Mouse (Mus musculus) spleen, postnatal 10 days (tissue): ENCODE measurements at regions not wholly inside any gene's neighbourhood (a gene's known extent, or its start where the extent isn't known, plus 50 kb on each side); places are given as distances from the start of the nearest gene placed in this dataset.
"Not testable (repeated sequence)": the region's sequence is repeated elsewhere in the genome, so short reads cannot be mapped to it uniquely, and the experiment has no call there.

ENCODE experiments used
- DNase-seq, 2 experiments: peaks; one replicate each; pipeline ENCODE4 v3.0.0; 2021 to 2022; ENCODE audit warnings: low spot score in 2 of 2

DNA sequence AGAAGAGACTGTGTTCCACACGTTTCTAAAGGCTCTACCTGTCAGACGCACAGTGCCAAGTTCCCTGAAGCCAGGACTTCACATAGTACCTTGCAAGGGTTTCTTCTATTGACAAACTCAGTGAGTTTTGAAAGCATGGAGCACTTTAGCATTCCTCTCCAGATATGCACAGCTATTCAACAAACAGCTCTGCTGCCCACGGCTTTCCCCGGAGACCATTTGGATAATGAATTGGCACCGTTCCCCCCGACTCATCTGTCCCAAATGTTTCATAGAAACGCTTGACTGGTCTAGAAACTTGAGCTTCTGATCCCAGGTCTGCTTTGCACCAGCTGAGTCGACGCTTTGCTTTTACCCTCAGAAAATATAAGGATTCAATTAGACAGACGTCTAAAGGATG is 162.2 kb upstream of the St6galnac5 start:
- DNase-seq: no peak

DNA sequence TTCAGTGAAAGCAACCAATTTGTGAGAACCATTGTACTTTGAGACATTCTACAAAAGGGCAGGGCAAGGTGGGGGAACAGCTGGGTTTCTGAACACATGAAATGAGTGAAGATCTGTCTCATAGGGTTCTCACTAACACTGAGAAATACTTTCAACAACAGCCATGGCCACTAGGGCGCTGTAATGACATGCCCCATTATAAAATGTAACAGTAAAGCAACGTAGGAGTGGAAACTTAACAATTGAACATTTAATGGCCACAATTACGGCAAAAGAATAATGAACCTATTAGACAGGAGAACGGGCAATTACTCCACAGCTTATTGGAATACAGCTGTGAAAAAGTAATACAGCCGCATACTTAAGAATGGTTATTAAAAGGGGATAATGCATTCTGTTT is 158.9 kb upstream of the St6galnac5 start:
- DNase-seq: no peak

DNA sequence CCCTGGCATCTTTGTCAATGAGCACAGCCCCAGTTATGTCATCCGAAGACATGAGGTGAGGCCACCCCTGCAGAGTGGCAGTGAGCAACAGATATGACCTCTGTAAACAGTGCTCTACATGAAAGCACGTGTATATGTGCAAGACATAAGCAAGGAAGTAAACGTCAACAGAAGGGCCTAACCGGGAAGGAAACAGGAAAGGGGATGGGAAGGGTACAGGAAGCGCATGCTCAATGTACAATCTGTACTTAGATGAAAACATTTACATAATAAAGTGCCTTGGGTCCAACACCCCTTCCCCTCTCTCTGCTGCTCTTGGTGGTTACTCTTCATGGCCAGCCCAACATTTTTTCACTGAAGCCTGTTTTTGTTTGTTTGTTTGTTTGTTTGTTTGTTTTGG is 143.3 kb upstream of the St6galnac5 start:
- no peak for DNase-seq

DNA sequence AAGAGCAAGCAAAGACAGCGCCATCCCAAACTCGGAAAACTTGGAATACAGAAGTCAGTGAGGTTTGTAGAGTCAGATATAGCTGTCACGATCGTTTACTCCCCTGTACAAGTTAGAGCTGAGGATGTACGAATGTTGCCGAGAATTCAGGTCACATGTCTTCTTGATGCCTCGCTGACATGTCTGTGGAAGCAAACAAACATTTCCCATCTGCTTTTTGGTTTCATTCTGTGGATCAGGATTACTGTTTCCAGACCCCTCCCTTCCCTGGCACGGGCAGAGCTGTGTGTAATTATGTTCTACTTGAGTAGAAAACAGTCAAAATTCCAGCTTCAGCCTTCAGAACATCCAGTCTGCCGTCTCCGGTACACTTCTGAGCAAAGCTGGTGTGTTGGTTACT is 139.9 kb upstream of the St6galnac5 start:
- DNase-seq: no peak

DNA sequence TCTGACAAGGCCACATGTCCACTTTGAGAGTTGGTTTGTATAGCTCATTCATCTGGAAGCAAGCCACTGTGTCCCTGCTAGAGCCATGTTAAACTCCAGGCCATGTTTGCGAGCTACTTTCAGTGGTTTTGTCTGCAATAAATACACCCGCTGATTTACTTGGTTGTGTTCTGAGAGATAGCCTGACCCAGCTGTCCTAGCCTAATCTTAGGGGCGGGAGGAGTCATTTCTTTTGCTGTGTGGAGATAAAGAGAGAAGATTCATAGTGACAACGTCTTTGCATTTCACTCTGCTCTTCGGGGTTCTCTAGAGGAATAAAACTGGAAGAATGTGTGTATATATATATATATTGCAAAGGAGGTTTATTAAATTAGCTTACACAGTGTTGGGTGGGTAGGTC is 137.1 kb upstream of the St6galnac5 start:
- DNase-seq: no peak

DNA sequence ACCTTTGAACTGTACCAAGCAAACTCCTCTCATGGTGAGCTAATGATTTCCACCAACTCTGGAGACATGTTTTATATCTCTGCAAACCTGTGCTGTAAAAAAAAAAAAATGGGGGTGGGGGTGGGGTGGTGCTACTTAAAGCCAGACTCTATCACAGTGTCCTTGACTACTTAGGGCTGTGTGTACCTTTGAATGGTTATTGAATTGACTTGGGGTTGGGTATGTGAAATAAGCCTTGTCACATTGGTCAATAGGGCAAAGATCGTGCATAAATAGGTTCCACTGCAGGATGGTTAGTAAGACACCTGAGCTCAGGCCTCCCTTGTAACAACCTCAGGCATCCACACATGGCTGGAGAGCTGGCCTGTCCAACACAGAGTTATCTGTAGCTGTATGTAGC is 136.6 kb upstream of the St6galnac5 start:
- DNase-seq: no peak

DNA sequence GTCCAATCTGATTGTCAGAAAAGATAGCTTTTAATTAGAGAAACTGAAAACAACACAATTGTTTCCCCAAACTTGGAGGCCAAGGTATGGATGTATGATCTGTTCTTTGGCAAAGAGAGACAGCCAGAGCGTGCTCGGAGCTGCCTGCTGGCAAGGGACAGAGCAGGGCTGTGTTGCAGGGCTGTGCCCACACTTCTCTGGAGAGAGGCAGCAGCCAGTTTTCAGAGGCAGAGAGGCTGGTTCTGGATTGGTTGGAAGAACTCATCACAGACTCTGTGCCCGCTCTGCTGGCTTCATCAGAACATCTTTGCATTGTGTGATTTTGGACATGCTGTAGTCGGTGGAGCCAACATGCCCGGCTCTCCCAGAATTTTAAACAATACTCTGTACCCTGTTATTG is 123.5 kb upstream of the St6galnac5 start:
- DNase-seq: no peak

DNA sequence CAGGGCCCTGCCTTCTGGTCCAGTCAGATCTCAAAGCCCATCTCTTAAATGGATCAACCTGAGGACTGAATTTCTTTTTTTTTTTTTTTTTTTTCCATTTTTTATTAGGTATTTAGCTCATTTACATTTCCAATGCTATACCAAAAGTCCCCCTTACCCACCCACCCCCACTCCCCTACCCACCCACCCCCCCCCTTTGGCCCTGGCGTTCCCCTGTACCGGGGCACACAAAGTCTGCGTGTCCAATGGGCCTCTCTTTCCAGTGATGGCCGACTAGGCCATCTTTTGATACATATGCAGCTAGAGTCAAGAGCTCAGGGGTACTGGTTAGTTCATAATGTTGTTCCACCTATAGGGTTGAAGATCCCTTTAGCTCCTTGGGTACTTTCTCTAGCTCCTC is 108.5 kb upstream of the St6galnac5 start:
- DNase-seq: not testable (repeated sequence)

DNA sequence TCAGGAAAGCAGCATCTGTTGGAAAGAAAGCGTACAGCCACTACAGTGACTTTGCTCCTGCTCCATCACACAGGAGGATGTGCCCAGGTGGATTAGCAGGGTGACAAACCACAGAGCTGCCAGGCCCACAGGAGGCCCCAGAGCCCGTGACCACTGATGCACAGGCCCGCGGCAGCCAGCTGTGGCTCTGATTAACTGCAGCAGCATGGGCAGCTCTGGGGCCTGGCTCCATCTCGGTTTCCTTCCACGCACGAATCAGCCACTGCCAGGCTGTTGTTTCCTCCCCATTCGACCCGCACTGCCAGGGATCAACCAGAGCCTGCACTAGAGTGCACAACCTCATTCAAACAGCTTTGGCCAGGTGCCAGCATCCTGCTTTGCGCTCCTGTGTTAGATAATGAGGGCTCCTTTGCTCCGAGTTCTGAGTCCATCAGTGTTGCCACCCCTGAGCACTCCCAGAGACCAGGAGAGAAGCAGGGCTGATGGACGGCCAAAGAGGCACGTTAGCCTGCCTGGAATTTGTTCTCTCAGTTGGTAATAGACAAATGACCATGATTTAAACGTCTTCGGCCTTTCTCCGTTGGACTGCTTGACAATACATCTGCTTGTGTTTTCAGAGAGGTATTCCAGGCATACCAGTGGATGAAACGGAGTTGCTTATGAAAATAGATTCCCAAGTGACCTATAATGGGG is 103.2 kb upstream of the St6galnac5 start:
- DNase-seq: peak in 1 of 2 experiments; percentile 18

DNA sequence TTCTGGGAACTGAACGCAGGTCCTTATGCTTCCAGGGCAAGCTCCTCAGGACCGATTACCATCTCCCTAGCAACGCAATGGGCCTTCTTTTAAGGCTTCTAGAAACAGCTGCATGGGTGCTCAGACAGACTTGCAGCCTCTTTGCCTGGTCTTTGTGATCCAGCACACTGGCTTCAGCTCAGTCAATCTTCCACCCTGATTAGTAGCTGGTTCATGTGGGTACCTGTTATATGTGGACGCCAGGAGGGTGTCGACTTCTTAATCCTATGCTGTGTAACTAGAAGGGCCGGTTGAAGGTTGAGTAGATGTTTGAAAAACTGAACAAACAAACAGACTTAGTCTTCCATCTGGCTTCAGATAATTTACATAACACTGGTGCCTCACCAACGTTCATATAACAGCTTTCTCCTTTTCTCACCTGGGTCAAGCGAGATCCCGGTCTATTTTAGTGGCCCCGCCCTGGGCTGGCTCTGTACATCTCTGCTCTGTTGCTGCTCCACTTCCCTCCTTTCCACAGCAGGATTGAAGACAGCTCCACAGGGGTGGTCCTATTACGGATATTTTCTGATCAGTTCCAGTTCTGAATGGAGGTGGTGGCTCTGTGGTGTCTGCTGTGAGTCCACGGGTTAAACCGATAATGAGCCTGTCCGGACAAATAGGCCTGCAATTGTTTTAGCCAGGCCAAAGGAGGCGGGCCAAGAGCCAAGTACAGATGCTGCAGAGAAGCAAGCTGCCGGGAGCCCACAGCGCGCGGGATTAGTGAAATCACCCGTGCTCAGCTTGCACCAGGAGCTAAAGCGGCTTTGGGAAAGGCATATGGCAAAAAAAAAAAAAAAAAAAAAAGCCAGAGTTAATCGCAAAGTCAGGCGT is 102.4 kb upstream of the St6galnac5 start:
- no peak for DNase-seq

DNA sequence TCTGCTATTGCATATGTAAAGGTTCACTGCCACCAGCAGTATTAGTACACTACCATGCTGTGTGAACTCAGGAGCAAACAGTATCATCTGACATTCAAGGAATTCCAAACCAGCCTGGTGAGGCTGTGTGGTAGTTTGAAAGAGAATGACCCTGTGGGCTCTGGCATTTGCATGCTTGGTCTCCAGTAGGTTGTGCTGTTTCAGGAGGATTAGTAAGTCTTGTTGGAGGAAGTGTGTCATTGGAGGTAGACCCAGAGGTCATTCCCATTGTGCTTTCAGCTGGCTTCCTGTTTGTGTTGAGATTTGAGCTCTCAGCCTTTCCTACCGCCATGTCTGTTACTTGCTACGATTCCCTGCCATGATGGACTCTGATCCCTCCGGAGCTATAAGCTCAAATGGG is 98.3 kb upstream of the St6galnac5 start:
- no peak for DNase-seq

DNA sequence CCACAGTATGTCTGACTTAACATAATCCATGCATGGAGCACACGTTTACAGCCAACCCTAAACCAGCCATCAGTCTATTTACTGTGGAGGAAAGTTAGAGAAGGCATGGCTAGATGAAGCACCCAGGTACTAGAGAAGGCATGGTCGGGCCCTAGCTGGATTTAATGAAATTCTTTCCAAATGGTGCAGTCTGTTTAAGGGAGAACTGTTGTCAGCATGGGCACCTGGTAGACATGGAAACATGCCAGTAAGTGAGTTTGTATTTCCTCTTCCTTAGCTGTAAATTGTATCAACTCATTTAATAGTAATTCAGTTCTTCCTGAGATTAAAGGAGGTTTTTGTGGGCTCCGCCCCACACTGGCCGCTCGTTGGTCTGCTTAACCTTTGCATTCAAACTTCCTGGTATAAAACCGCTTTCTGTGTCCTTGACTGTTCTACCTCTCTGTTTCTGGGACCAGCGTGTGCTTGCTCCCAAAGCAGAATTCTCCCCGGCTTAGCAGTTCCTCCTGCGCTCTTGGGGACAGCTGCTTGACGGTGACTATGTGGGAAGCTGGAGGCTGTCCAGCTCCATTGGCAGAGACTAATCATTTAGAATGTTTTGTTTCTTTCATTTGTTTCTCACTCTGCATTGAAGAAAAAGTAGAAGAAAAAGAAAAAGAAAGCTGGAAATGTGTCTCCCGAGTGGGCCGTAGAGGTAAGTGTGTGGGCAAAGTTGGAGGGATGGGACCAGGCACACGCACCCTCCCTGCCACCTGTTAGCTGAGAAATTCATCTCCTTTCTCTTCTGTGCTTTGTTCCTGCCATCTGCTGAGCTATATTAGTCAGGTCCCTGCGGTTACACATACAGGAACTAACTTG is 96.0 kb upstream of the St6galnac5 start:
- DNase-seq: no peak

DNA sequence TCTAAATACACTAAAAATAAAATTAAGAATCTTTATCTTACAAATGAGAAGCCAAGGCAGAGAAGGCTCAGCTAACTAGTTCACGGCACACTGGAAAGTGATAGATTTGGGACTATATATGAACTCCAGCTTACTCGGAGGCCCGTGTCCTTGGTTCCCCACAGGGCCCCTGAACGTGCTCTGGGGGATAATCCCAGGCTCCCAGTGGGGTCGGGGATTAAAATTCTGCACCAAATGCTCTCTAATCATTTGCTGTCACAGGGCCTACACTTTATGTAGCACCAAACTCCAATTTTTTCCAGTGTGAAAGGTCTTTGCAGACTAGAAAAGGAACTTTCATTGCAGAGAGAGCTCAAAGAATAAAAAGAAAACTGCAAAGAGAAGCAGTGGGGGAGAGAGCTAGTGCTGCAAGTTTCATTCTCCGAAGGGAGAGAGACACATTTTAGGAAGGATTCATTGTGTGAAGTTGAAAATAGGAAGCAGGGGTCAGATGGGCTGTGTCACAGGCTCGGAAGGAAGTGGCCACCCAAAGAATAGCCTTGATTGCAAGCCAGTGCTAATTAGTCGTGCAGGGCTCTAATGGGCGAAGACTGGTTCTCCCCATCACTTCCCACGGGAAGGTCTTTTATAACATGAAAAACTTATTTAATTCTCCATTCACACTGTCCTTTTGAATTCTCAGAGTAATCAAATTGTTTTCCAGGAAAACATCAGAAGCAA is 90.3 kb upstream of the St6galnac5 start:
- DNase-seq: no peak

DNA sequence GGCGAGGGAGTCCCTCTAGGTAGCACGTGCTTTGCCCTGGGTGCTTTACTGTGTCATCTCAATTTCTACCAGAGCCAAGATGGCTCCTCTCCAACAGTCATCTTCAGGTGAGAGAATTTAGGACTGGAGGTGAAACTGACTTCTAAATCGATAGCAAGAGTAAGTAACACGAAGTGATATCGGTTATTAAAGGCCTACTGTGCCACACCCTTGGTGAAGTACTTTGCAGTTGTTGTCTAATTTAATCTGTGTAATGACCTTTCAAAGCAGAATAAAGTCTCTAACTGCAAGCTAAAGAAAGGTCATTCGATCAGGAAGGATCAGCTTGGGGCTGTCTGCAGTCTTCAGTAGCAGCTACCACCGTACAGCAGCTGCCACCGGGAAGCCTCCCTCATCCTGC is 89.5 kb upstream of the St6galnac5 start:
- DNase-seq: no peak

DNA sequence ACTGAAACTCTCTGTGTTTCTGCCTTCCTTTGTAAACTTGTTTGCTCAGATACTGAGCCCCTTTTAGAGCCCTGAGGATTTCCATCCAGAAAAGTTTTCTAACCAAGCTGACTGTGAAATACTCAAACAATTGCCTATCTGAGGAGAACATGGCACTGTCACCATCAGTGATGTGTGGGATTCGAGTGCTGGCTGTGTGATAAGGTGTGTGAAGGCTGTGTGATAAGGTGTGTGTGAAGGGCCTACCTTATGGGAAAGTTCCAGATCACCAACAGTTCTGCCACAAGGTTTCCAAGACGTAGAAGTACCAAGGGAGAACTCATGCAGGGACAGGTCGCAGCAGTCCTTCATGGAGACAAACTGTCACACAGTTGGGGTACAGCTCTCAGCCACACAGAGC is 89.1 kb upstream of the St6galnac5 start:
- DNase-seq: no peak

DNA sequence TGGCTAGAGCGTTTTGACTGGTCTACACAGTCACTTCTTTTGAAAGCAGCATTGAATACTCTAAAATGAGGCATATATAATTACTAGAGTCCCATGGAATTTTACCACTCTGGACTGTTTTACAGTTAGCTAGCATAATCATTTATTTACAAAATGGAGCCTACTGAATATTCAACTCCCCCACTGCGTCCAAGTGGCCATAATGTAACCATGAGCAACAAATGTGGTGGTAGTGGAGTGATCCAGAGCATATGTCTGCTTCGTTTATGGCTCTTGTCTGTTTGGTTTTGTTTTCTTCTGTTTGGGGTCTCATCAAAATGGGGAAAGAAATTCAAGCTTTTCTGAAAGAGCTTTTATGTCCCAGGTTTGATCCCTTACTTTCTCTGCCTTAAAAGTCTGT is 83.8 kb upstream of the St6galnac5 start:
- no peak for DNase-seq

DNA sequence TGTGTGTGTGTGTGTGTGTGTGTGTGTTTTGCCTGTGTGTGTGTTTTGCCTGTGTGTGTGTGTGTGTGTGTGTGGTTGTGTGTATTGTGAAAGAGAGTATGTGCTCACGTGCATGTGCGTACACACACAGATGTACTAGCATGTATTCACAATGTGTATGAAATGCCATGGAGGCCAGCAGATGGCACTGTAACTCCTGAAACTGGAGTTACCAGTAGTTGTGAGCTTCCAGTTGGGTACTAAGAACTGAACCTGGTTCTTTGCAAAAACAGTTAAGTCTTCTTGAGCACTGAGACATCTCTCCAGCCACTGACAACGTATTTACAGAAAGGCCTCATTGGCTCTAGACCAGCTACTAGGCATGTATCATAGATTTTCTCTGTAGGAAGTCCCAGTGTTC is 71.1 kb upstream of the St6galnac5 start:
- no peak for DNase-seq

DNA sequence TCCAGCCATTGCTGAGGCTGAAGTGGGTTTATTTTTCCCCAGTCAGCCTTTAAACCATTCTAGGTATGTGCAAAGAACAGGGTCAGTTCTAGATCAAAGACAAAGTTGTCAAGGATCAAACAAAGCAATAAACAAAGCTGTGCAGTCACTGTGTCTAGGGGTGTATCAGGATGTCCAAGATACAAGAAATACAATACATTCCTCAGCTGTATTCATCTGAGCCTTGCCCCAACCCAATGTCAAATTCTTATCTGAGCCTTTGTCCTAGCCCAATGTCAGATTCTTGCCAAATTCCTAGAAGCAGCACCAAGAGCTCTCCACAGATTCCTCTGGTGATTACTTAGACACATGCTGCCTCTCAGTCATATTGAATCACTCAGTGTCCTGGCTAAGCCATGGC is 69.5 kb upstream of the St6galnac5 start:
- no peak for DNase-seq

DNA sequence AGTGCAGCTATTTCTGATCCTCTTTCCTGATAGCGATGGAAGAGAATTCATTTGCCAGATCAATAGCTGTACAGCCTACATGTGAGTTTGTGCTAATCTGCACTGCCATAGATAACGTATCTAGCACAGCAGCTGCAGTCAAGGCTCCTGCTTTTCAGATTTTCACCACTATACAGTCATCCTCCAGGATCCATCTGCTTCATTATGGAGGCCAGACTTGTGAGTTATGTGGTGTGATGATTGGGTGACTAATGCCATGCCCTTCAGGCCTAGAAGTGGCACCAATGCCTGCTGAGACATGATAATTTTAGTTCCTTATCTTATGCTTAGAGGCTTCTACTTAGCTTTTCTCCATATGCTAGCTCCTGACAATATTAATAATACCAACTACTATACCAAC is 63.3 kb upstream of the St6galnac5 start:
- no peak for DNase-seq

DNA sequence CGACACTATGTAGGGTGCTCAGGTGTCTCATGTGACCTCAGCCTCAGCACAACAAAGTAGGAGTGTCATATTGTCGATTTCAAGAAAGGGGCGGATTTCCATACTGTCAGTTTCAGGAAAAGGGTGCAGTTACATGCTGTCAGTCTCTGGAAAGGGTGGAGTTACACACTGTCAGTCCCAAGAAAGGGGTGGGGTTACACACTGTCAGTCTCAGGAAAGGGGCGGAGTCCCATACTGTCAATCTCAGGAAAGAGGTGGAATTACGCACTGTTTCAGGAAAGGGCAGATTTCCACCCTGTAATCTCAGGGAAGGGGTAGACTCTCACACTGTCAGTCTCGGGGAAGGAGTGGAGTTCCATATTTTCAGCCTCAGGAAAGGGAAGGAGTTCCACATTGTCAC is 51.9 kb upstream of the St6galnac5 start:
- no peak for DNase-seq
